Mouse (Mus musculus) CH12.LX (cell line): ENCODE measurements around the gene Col1a2. TPM values are rescaled to one million over a fixed set of nuclear protein-coding genes. Genes with fewer than 3 reads are reported as not detected.

Experiments used
- DNase-seq: peaks from one replicate; pipeline ENCODE4 v3.0.0-alpha.2; 2013; ENCODE audit errors: extremely low read depth
- H3K27ac ChIP-seq: 2 replicates; pipeline ENCODE4 v1.5.1; 2012; ENCODE audit warnings: low read depth, mild to moderate bottlenecking, control low read depth, moderate library complexity; ENCODE audit not compliant: insufficient read depth
- H3K27me3 ChIP-seq: replicated peaks from 2 replicates; pipeline ENCODE3; 2012; ENCODE audit warnings: inconsistent platforms
- H3K36me3 ChIP-seq, 2 experiments: replicated peaks in 1 of 2; 2 replicates each; pipeline versions ENCODE3 to v1.6.1; 2012; ENCODE audit warnings: inconsistent platforms in 1 of 2, low read length in 1 of 2, mild to moderate bottlenecking in 1 of 2, mixed read lengths in 1 of 2, moderate library complexity in 1 of 2; ENCODE audit not compliant: control insufficient read depth in 1 of 2, insufficient read depth in 1 of 2
- H3K4me1 ChIP-seq, 2 experiments: 2 replicates each; pipeline ENCODE4 v1.6.1; 2012; ENCODE audit warnings: inconsistent platforms in 1 of 2, moderate library complexity in 1 of 2; ENCODE audit not compliant: insufficient read depth in 2 of 2, control insufficient read depth in 1 of 2
- H3K4me2 ChIP-seq: 2 replicates; pipeline ENCODE4 v1.6.1; 2012; ENCODE audit warnings: low read depth, mild to moderate bottlenecking, control low read depth; ENCODE audit not compliant: poor library complexity, insufficient read depth, severe bottlenecking
- H3K4me3 ChIP-seq, 3 experiments: fragments of 150-350 bp in 1 of 3; sonication (generic) in 1 of 3; replicated peaks in 1 of 3; 2 replicates each; pipeline versions ENCODE3 to v1.5.1; 2011 to 2012; ENCODE audit warnings: low read depth in 2 of 3, low read length in 2 of 3, mild to moderate bottlenecking in 2 of 3, moderate library complexity in 2 of 3, control low read depth in 1 of 3, improper control_type of control experiment in 1 of 3, inconsistent platforms in 1 of 3, mixed read lengths in 1 of 3; ENCODE audit not compliant: poor library complexity in 1 of 3
- H3K79me2 ChIP-seq: replicated peaks from 2 replicates; pipeline ENCODE4 v1.6.1; 2012; ENCODE audit warnings: mild to moderate bottlenecking, moderate library complexity; ENCODE audit not compliant: control insufficient read depth, poor library complexity, insufficient read depth, severe bottlenecking; ENCODE audit errors: extremely low read depth
- H3K9ac ChIP-seq: 2 replicates; pipeline ENCODE4 v1.6.1; 2012; ENCODE audit warnings: low read depth, mild to moderate bottlenecking, control low read depth, moderate library complexity; ENCODE audit not compliant: insufficient read depth
- H3K9me3 ChIP-seq: replicated peaks from 2 replicates; pipeline ENCODE3; 2012; ENCODE audit warnings: low read length, inconsistent platforms, mixed read lengths
- BHLHE40 ChIP-seq: IDR thresholded peaks from 2 replicates; pipeline ENCODE4 v1.6.1; 2011; ENCODE audit warnings: mild to moderate bottlenecking, low read depth, low read length, improper control_type of control experiment
- EP300 ChIP-seq: IDR thresholded peaks from 2 replicates; pipeline ENCODE4 v1.6.1; 2011; ENCODE audit warnings: low read length, improper control_type of control experiment
- ETS1 ChIP-seq: conservative IDR thresholded peaks from 2 replicates; pipeline ENCODE4 v1.6.1; 2012; ENCODE audit warnings: low read depth, mild to moderate bottlenecking, inconsistent platforms, low read length, improper control_type of control experiment, moderate library complexity
- JUND ChIP-seq: conservative IDR thresholded peaks from 2 replicates; pipeline ENCODE4 v1.6.1; 2011; ENCODE audit warnings: low read depth, low read length, improper control_type of control experiment
- MAX ChIP-seq: IDR thresholded peaks from 2 replicates; pipeline ENCODE4 v1.6.1; 2011; ENCODE audit warnings: low read length, improper control_type of control experiment
- MAZ ChIP-seq: IDR thresholded peaks from 2 replicates; pipeline ENCODE4 v1.6.1; 2012; ENCODE audit warnings: low read depth, mild to moderate bottlenecking, inconsistent platforms, low read length, improper control_type of control experiment, moderate library complexity
- MXI1 ChIP-seq: IDR thresholded peaks from 2 replicates; pipeline ENCODE4 v1.6.1; 2011; ENCODE audit warnings: mild to moderate bottlenecking, low read depth, low read length, improper control_type of control experiment
- NRF1 ChIP-seq: IDR thresholded peaks from 2 replicates; pipeline ENCODE4 v1.6.1; 2014; ENCODE audit warnings: low read depth, mild to moderate bottlenecking, inconsistent platforms, low read length, improper control_type of control experiment, moderate library complexity
- POLR2A ChIP-seq: IDR thresholded peaks from 2 replicates; pipeline ENCODE4 v1.6.1; 2011; ENCODE audit warnings: low read depth, mild to moderate bottlenecking, improper control_type of control experiment, low read length
- RAD21 ChIP-seq: IDR thresholded peaks from 2 replicates; pipeline ENCODE4 v1.6.1; 2011; ENCODE audit warnings: low read depth, mild to moderate bottlenecking, low read length, improper control_type of control experiment, moderate library complexity
- SIN3A ChIP-seq: IDR thresholded peaks from 2 replicates; pipeline ENCODE4 v1.6.1; 2012; ENCODE audit warnings: low read length, improper control_type of control experiment, inconsistent platforms
- TCF12 ChIP-seq: IDR thresholded peaks from 2 replicates; pipeline ENCODE4 v1.6.1; 2014; ENCODE audit warnings: low read depth, mild to moderate bottlenecking, inconsistent platforms, low read length, improper control_type of control experiment
- USF2 ChIP-seq: conservative IDR thresholded peaks from 2 replicates; pipeline ENCODE4 v1.6.1; 2011; ENCODE audit warnings: low read depth, low read length, improper control_type of control experiment
- ZKSCAN1 ChIP-seq: IDR thresholded peaks from 2 replicates; pipeline ENCODE4 v1.6.1; 2012; ENCODE audit warnings: low read depth, inconsistent platforms, low read length, improper control_type of control experiment, borderline replicate concordance
- ZNF384 ChIP-seq: IDR thresholded peaks from 2 replicates; pipeline ENCODE4 v1.6.1; 2012; ENCODE audit warnings: low read depth, low read length, improper control_type of control experiment, inconsistent platforms
- dilution Hi-C: fragments of 300-500 bp; cut with MboI; formaldehyde crosslinking; loops from 2 replicates; pipeline ENCODE4 v1.14.3; 2020; ENCODE audit warnings: low sequenced_read_pairs; ENCODE audit not compliant: extremely low pct_unique_long_range_greater_than_20kb, extremely low pct_ligation_motif_present
- in situ Hi-C: fragments of 300-500 bp; cut with MboI; formaldehyde crosslinking; loops from 3 replicates; pipeline ENCODE4 v1.14.3; 2019; ENCODE audit warnings: low sequenced_read_pairs, low pct_ligation_motif_present, low pct_unique_long_range_greater_than_20kb, mixed read lengths
- polyA plus RNA-seq: library from polyadenylated mRNA; unstranded; fragments of >175 nt; gene quantifications from 2 replicates; pipeline ENCODE4 v1.2.1, GENCODE M21; 2012; ENCODE audit warnings: low read depth; ENCODE audit not compliant: insufficient read length
- total RNA-seq, 2 experiments: library from RNA; depleted of rRNA; stranded (reverse); fragments of 300-350 nt in 1 of 2; fragments of >200 nt in 1 of 2; gene quantifications; 2 replicates each; pipeline ENCODE4 v1.2.3; 2012 to 2014

Col1a2 gene
- 0.04 TPM in 1 of 2 replicates, not detected in the other for total RNA-seq (2012; rRNA removed)
- total RNA-seq (2014; rRNA removed) = 0.12 TPM in 1 of 2 replicates, not detected in the other
- polyA plus RNA-seq = not detected in 2 replicates

GRCm38 (mm10) chr6:4504603-4505131 lies at the start of gene Col1a2:
Gene Col1a2, plus strand, starts transcription at chr6:4504814.
- Histone ChIP-seq H3K4me1 (peaks cover 0 to 14% of the 10 kb centered on the region in 2 experiments; a peak in 1 of 4 replicates), H3K9me3 (no peaks in the 10 kb centered on the region), H3K9ac (no peak within 1 kb of the TSS), H3K36me3 (no peaks in the 10 kb centered on the region), H3K79me2 (no peaks in the 10 kb centered on the region), H3K4me3 (no peak within 1 kb of the TSS), H3K4me2 (no peak within 1 kb of the TSS), H3K27me3 (no peaks in the 10 kb centered on the region), H3K27ac (no peak within 1 kb of the TSS)
- in situ Hi-C loops (no loop called here), dilution Hi-C loops (no loop called here)
- no peak for TF ChIP-seq POLR2A
- no peak for DNase-seq

DNA sequence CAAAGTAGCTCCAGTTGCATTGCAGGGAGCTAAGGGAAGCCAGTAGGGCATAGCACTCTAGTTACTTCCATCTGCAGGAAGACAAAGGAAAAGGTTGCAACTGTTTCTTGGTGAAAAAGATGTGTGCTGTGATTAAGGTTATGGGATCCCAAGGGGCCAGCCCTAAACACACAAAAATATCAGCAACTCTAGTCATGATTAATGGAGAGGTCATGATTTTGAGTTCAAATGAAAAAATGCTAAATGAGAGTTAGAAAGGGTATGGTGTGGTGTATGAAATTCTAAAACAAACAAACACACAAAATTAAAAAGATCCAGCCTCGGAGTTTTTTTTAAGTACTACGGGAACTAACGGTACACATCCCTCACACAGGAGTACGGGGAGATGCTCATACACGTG lies 49.1 kb upstream of the Col1a2 start:
- dilution Hi-C loops = no loop called here
- no peaks in the 10 kb centered on the region for H3K4me1 ChIP-seq
- H3K9me3 ChIP-seq = no peaks in the 10 kb centered on the region
- TF ChIP-seq ETS1 (no peak), NRF1 (no peak), BHLHE40 (no peak), USF2 (no peak), ZKSCAN1 (no peak), MXI1 (no peak), RAD21 (no peak), ZNF384 (no peak), TCF12 (no peak), MAX (no peak), JUND (no peak), MAZ (no peak), SIN3A (no peak), EP300 (no peak)
- TF ChIP-seq, all 38 proteins: peak for 0
- H3K36me3 ChIP-seq = no peaks in the 10 kb centered on the region
- in situ Hi-C loops = no loop called here
- no peaks in the 10 kb centered on the region for H3K27me3 ChIP-seq
- H3K4me3 ChIP-seq = no peak overlapping the region
- DNase-seq = no peak
- H3K27ac ChIP-seq = no peak overlapping the region
- no peaks in the 10 kb centered on the region for H3K79me2 ChIP-seq
- no peak overlapping the region for H3K4me2 ChIP-seq
- H3K9ac ChIP-seq = no peak overlapping the region
